Mouse (Mus musculus) cortical plate, adult 2 months (tissue): ENCODE measurements around the gene Rtel1. TPM values are rescaled to one million over a fixed set of nuclear protein-coding genes. Genes with fewer than 3 reads are reported as not detected.

Experiments
- H3K27ac ChIP-seq: fragments of 200-500 bp; 2 replicates; pipeline ENCODE4 v1.5.1; 2012; ENCODE audit warnings: low read length, control low read depth, inconsistent platforms; ENCODE audit not compliant: insufficient read depth
- H3K4me1 ChIP-seq: fragments of 200-500 bp; 2 replicates; pipeline ENCODE4 v1.6.1; 2011; ENCODE audit warnings: low read length; ENCODE audit not compliant: control insufficient read depth, insufficient read depth
- H3K4me3 ChIP-seq: fragments of 200-500 bp; 2 replicates; pipeline ENCODE4 v1.5.1; 2011; ENCODE audit warnings: mild to moderate bottlenecking, low read length, control low read depth; ENCODE audit not compliant: insufficient read depth
- CTCF ChIP-seq: fragments of 200-500 bp; IDR thresholded peaks from 2 replicates; pipeline ENCODE4 v1.5.1; 2011; ENCODE audit warnings: mild to moderate bottlenecking, control low read depth, low read length; ENCODE audit not compliant: insufficient read depth; ENCODE audit errors: extremely low read depth
- POLR2A ChIP-seq: fragments of 200-500 bp; IDR thresholded peaks from 2 replicates; pipeline ENCODE4 v1.6.1; 2011; ENCODE audit warnings: mild to moderate bottlenecking, low read length, control low read depth; ENCODE audit not compliant: insufficient read depth; ENCODE audit errors: extremely low read depth
- polyA plus RNA-seq: library from polyadenylated mRNA; depleted of rRNA; stranded (reverse); fragments of >200 nt; gene quantifications from 2 replicates; pipeline ENCODE4 v1.2.3, GENCODE M21; 2012

Rtel1 gene
- polyA plus RNA-seq, 1 experiment, result 55.5 TPM

DNA sequence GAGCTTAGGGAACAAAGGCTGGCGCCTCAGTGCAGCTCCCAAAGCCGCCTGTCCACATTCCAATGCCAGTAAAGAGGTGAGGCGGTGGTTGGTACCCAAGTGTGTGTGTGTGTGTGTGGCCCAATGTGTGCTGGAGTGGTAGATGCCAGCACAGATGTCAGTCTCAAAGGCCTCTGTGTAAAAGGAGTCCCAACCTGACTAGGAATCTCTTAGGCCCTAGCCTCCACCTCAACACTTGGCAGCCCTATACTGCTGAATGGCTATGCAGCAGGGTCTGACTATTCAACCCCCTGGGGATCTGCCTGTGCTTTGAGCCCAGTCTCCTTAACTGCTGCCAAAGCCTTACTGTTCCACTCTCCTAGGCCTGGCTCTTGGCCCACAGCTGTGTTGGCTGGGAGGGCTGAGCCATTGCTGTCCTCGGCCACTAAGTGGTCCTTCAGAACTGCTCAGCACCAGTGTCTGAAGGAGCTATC, 65.4 kb downstream of the Rtel1 start:
- Histone ChIP-seq H3K4me1 (no peaks in the 10 kb centered on the region), H3K27ac (no peak overlapping the region), H3K4me3 (no peak overlapping the region)
- TF ChIP-seq CTCF (no peak), POLR2A (no peak)

DNA sequence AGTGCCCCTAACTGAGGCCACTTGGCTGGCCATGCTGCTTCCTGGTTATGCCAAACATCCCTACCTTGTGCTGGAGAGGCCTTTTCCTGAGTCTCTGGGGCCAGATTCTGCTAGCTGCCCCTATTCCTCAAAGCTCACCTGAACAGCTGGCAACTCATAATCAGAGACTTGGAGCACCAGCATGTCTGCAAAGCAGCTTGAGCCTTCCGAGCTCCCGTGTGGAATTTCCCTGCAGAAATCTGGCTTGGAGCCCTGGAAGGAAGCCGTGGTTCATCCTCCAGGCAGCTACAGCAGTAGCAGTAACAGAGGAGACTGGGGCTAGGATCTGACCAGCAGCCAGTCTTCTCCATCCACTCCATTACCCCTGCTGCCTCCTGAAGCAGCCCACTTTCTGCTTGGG, 66.3 kb downstream of the Rtel1 start:
- Histone ChIP-seq H3K4me1 (no peaks in the 10 kb centered on the region), H3K4me3 (no peak overlapping the region), H3K27ac (no peak overlapping the region)
- TF ChIP-seq CTCF (no peak), POLR2A (no peak)

DNA sequence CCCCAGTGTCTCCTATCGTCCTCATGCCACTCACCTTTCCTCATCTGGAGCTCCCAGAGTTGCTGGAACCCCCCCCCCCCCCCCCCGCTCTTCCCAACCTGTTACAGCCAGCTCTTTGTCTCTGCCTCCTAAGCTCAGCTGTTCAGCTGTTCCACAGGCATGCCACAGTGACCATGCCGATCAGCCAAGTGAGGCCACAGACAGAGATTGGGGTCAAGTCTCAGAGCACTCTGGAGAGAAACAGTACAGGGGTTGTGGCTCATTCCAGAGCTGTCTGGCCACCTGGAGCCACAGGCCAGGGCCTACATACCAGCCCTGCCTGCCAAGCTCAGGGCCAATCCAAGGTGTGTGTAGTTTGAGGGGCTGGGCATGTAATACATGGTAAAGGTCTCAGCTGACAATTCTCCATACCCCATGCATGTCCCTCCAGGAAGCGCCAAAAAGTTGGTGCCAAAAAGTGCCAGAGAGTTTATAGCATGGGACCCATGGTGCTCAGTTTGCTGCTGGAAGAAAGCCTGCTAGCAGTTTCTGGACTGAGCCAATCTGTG, 67.2 kb downstream of the Rtel1 start:
- H3K27ac ChIP-seq, result no peak overlapping the region
- TF ChIP-seq CTCF, result no peak
- TF ChIP-seq POLR2A, result no peak
- H3K4me1 ChIP-seq, result no peaks in the 10 kb centered on the region
- no peak overlapping the region for H3K4me3 ChIP-seq

DNA sequence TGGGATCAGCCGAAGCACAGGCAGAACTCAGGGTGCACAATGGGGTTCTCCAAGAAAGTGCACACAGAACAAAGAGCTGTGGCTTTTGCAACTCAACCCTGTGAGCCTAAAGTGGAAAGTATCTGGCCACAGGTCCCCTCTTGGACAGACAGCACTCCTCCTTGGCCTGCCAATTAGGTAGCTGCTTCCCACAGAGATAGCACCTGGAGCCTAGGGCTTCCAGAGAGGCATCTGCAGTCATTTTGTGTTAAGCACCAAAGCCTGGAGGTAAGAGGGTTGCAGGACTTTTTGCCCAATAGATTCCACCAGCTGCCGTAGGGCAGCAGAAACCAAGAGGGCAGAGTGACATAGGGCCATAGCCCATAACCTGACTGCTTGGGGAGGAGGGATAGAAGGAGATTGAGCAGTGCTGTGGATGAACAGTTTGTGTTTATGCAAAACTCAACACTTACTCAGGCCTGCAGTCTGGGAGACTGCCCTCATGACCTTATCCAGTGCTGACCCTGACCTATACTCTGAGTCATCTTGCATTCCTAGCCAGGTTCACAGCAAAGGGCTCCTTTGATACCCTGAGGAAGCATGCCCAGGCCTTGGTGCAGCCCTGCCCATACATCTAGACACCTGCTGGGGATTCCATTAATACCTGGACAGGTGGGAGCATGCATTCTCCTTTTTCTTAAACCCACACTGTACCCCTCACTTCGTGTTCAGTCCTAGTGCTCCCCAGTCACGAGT, 70.8 kb downstream of the Rtel1 start:
- H3K27ac ChIP-seq, result no peak overlapping the region
- TF ChIP-seq POLR2A (no peak), CTCF (no peak)
- H3K4me1 ChIP-seq, result no peaks in the 10 kb centered on the region
- H3K4me3 ChIP-seq, result no peak overlapping the region

DNA sequence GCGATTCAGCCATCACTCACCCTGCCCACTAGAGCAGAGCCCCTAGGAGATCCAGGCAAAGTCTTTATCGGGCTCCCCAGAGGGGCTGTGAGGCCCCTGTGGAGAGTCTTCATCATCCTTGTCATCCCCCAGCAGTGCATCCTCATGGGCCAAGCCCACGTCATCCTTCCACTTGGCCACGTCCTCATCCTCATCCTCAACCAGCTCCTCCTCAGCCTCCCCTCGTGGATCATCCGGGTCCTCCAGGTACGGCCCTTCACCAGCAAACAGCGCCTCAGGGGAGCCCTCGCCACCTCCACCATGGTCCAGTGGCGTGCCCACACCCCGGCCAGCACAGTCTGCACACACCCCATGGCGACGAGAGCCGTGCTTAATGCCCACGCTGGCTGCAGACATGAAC, 71.5 kb downstream of the Rtel1 start:
- TF ChIP-seq POLR2A, result no peak
- TF ChIP-seq CTCF, result no peak
- no peak overlapping the region for H3K4me3 ChIP-seq
- H3K4me1 ChIP-seq, result no peaks in the 10 kb centered on the region
- H3K27ac ChIP-seq, result no peak overlapping the region

DNA sequence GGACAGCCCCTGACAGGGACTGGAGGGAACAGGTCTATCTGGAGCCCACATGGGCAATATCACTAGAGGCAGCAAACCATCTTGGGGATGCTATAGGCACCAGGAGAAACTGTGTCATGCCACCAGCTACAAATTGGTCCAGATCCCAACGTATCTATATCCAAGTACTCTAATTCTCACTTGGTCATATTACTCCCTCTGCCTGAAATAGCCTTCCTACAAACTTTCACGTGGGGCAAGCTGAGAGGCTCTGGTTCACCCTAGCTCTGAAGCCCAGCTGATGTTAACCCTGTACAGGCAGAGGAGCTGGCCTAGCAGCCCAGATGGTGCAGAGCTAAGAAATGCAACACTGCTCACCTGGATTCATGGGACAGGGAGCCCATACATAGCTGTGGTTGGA, 72.0 kb downstream of the Rtel1 start:
- TF ChIP-seq POLR2A (no peak), CTCF (no peak)
- H3K4me1 ChIP-seq, result no peaks in the 10 kb centered on the region
- no peak overlapping the region for H3K27ac ChIP-seq
- no peak overlapping the region for H3K4me3 ChIP-seq

DNA sequence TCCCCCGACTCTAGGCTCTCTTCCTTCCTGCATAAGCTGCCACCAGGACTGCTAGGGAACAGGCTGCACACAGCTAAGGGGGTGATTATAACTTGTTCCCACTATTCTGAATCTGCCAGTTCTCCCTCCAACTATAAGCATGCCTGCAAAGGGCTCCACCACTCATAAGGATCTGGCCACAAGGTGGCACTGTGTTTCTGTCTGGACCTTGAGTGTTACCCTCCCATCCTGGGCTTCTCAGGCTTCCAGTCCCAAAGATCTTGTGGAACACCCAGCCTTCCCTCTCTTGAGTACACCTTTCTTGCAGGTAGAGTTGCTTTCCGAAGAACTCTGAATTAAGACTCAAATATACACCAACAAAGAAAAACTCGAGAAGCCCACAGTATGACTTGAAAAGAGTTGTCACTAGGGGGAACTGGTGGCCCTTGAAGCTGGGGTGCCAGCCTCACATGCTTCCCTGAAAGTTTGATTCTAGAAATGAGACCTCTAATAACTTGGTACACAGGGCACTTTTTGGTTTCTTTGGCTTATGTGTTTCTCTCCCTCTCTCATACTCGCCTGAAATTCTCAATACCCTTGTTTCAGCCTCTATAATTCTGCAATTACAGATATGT, 73.2 kb downstream of the Rtel1 start:
- H3K4me1 ChIP-seq, result no peaks in the 10 kb centered on the region
- H3K27ac ChIP-seq, result no peak overlapping the region
- no peak overlapping the region for H3K4me3 ChIP-seq
- TF ChIP-seq POLR2A, result no peak
- peak; percentile 91 for TF ChIP-seq CTCF

DNA sequence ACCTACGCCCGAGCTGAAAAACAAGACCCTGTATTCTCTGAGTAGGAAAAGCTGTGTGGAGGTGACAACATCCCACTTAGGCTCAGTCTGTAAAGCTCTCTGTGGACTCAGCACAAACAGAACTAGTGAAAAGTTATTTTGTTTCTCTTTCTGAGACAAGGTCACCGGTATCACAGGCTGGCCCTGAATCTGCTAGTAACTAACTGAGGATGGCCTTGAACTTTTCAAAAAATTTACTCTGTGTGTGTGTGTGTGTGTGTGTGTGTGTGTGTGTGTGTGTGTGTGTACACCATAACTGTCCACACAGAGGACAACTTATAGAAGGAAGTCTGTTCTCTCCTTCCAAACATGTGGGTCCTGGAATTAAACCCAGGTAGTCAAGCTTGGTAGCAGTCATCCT, 74.5 kb downstream of the Rtel1 start:
- H3K4me3 ChIP-seq, result no peak overlapping the region
- no peak for TF ChIP-seq POLR2A
- no peak for TF ChIP-seq CTCF
- no peaks in the 10 kb centered on the region for H3K4me1 ChIP-seq
- H3K27ac ChIP-seq, result no peak overlapping the region

DNA sequence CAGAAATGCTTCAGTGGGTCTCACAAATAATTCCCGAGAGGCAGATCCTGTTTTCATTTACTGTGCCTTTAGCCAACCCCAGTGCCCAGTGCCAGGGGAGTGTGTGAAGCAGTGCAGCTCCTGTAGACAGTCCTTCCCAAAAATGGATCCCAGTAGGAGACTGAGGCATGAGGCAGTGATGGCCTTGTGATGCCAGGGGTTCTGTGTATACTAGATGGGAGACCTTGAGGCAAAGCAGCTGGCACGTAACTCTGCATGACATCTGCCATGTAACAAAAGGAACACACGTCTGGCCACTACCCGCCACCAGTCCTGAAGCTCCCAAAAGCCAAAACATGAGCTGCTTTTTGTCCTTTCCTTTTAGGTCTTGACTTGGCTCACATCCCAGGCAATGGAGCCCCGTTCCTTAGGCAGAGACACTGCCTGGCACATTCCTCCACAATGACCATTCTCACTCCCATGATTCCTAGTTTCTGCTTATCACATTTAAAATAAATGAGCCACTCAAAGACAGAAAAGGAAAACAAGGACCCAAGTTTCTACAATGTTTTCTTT, 77.7 kb downstream of the Rtel1 start:
- no peak overlapping the region for H3K4me3 ChIP-seq
- TF ChIP-seq CTCF, result no peak
- TF ChIP-seq POLR2A, result no peak
- no peaks in the 10 kb centered on the region for H3K4me1 ChIP-seq
- no peak overlapping the region for H3K27ac ChIP-seq

DNA sequence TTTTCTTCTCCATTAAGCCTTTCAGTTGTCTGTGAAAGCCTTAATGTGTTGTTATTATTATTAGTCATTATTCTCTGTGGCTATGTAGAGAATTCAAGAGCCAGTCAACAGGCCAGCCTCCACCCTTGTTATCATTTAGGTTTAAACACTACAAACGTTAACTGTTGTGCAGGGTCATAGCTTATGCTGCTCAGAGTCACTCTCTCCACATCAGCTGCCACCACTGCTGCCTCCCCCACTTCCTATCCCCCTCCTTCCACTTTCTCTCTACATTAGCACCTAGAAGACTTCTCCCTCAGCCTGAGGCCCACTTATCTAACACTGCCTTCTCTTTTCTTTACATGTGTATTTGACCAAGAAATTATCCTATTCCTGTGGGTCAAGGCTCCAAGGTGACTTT, 82.0 kb downstream of the Rtel1 start:
- no peak overlapping the region for H3K4me3 ChIP-seq
- no peaks in the 10 kb centered on the region for H3K4me1 ChIP-seq
- TF ChIP-seq CTCF (no peak), POLR2A (no peak)
- H3K27ac ChIP-seq, result no peak overlapping the region
